Comparison of ENCODE assay signal across 8 mouse cellular contexts in the genomic region with DNA sequence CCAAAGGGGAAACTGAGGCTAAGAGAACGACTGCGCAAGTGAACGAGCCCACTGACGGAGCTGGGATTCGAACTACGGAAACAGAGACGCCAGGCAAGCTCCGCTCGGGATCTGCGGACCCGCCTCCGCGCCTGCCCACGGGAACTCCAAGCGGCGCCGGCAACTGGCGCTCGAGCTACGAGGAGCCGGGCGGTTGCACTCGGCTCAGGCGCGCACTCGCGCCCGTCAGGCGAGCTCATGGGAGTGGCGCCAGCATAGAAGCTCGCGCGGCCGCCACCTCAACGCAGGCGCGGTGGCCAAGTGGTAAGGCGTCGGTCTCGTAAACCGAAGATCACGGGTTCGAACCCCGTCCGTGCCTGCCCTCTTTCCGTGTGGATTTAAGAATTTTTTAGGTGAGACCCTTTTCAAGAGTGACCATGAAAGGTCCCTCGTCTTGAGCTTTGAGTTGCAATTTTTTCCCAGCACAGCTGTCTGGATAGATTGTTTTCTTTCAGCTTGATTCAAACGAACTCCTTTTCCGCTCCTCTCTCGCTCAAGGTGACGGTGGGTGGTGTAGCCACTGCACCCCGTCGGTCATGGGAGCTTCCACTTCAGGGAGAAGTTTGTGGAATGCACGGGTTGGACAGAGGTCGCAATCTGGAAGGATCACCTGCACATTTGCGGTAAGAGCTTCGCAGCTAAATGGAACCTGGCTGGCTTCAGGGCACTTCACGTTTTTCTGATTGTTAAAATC.
DNase-seq lines count a peak whose midpoint lies in the region; ATAC-seq and TF ChIP-seq lines count a peak whose summit lies in the region.

No protein-coding gene starts in this region.

- TF ChIP-seq POLR2A in bone marrow, adult 2 months (IDR thresholded peaks at IDR 0.05; ENCODE audit: borderline replicate concordance, control insufficient read depth, low read depth, low read length), result no peak

- DNase-seq in A20 (ENCODE audit: low read depth, low spot score), result peak; percentile 97
- peak; percentile 97 for DNase-seq in embryonic facial prominence, embryonic 14.5 days (ENCODE audit: low spot score)
- DNase-seq in heart, adult 8-10 months (ENCODE audit: low spot score), result peak; percentile 95
- DNase-seq in kidney, adult 8-10 months, result peak; percentile 95 to 97
- peak; percentile 98 for DNase-seq in midbrain, embryonic 14.5 days
- DNase-seq in spleen, adult 12 weeks (ENCODE audit: low spot score), result peak; percentile 94

- H3K36me3 ChIP-seq in embryonic facial prominence, embryonic 14.5 days (ENCODE audit: control insufficient read depth, insufficient read depth, low read length), result no peaks in the 10 kb centered on the region
- no peaks in the 10 kb centered on the region for H3K36me3 ChIP-seq in limb, embryonic 12.5 days
- no peaks in the 10 kb centered on the region for H3K36me3 ChIP-seq in midbrain, embryonic 14.5 days (ENCODE audit: control insufficient read depth, insufficient read depth, low read length)

- no peaks in the 10 kb centered on the region for H3K9me3 ChIP-seq in embryonic facial prominence, embryonic 14.5 days (ENCODE audit: control insufficient read depth, low read length)
- H3K9me3 ChIP-seq in limb, embryonic 12.5 days, result no peaks in the 10 kb centered on the region
- H3K9me3 ChIP-seq in midbrain, embryonic 14.5 days (ENCODE audit: control insufficient read depth, low read length), result no peaks in the 10 kb centered on the region

- 0 out of 2 replicates have a peak overlapping the region, but pooled peaks have one; percentile 12 for H3K27ac ChIP-seq in bone marrow, adult 2 months (ENCODE audit: control insufficient read depth, insufficient read depth, low read depth, low read length, poor library complexity)
- H3K27ac ChIP-seq in embryonic facial prominence, embryonic 14.5 days (replicated peaks; ENCODE audit: low read depth, low read length), result peak overlapping the region; percentile 82
- peak overlapping the region; percentile 86 for H3K27ac ChIP-seq in limb, embryonic 12.5 days
- peak overlapping the region; percentile 61 for H3K27ac ChIP-seq in midbrain, embryonic 14.5 days (replicated peaks; ENCODE audit: low read depth, low read length)

- under 1% methylated on average over 58 of the region's 58 CpGs for WGBS in bone marrow, adult 2 months
- WGBS in embryonic facial prominence, embryonic 14.5 days, result under 1% methylated on average over 47 of the region's 58 CpGs
- under 1% methylated on average over 58 of the region's 58 CpGs for WGBS in limb, embryonic 12.5 days
- under 1% methylated on average over 58 of the region's 58 CpGs for WGBS in midbrain, embryonic 14.5 days

- no peak for TF ChIP-seq CTCF in bone marrow, adult 2 months (IDR thresholded peaks at IDR 0.05; ENCODE audit: control insufficient read depth, insufficient read depth, low read length)

- peak; percentile 96 for ATAC-seq in embryonic facial prominence, embryonic 14.5 days (ENCODE audit: low read depth)
- peak; percentile 92 for ATAC-seq in limb, embryonic 12.5 days (ENCODE audit: insufficient number of reproducible peaks, insufficient read depth, low FRiP score, low TSS enrichment, low read depth)
- ATAC-seq in midbrain, embryonic 14.5 days (ENCODE audit: low FRiP score, low TSS enrichment), result peak; percentile 93

- no peaks in the 10 kb centered on the region for H3K4me1 ChIP-seq in bone marrow, adult 2 months (ENCODE audit: control insufficient read depth, insufficient read depth, low read length)
- H3K4me1 ChIP-seq in embryonic facial prominence, embryonic 14.5 days (ENCODE audit: control insufficient read depth, insufficient read depth, low read length), result no peaks in the 10 kb centered on the region
- H3K4me1 ChIP-seq in limb, embryonic 12.5 days (replicated peaks), result no peaks in the 10 kb centered on the region
- peaks cover 5% of the 10 kb centered on the region; the same call in 1 of the 2 replicates for H3K4me1 ChIP-seq in midbrain, embryonic 14.5 days (ENCODE audit: control insufficient read depth, insufficient read depth, low read length)

- H3K9ac ChIP-seq in embryonic facial prominence, embryonic 14.5 days (ENCODE audit: low read depth, low read length), result peak overlapping the region; percentile 64
- peak overlapping the region; percentile 57 for H3K9ac ChIP-seq in limb, embryonic 12.5 days (replicated peaks)
- peak overlapping the region; percentile 54 for H3K9ac ChIP-seq in midbrain, embryonic 14.5 days (replicated peaks; ENCODE audit: low read length)

- H3K4me2 ChIP-seq in embryonic facial prominence, embryonic 14.5 days (ENCODE audit: low read depth, low read length), result peak overlapping the region; percentile 75
- peak overlapping the region; percentile 70 for H3K4me2 ChIP-seq in limb, embryonic 12.5 days
- peak overlapping the region; percentile 78 for H3K4me2 ChIP-seq in midbrain, embryonic 14.5 days (ENCODE audit: low read length)

- no peaks in the 10 kb centered on the region for H3K27me3 ChIP-seq in embryonic facial prominence, embryonic 14.5 days (replicated peaks; ENCODE audit: control insufficient read depth, insufficient read depth, low read length)
- H3K27me3 ChIP-seq in limb, embryonic 12.5 days, result no peaks in the 10 kb centered on the region
- H3K27me3 ChIP-seq in midbrain, embryonic 14.5 days (ENCODE audit: control insufficient read depth, insufficient read depth, low read length), result no peaks in the 10 kb centered on the region

- H3K4me3 ChIP-seq in bone marrow, adult 2 months (replicated peaks; ENCODE audit: control insufficient read depth, low read depth, low read length), result peak overlapping the region; percentile 91
- peak overlapping the region; percentile 61 for H3K4me3 ChIP-seq in embryonic facial prominence, embryonic 14.5 days (ENCODE audit: low read depth, low read length)
- H3K4me3 ChIP-seq in limb, embryonic 12.5 days (replicated peaks), result peak overlapping the region; percentile 56
- peak overlapping the region; percentile 63 for H3K4me3 ChIP-seq in midbrain, embryonic 14.5 days (replicated peaks; ENCODE audit: low read depth, low read length)

Comparison
In these comparisons a context has a peak if more than half of its experiments do, and no peak if none do; other contexts are left out.
1. Peak in every context shown above with its lines: DNase-seq, ATAC-seq, H3K4me3 ChIP-seq and H3K27ac ChIP-seq.
2. H3K27ac ChIP-seq: peak in every context shown above with its lines; median percentile 86 in limb, embryonic 12.5 days; 82 in embryonic facial prominence, embryonic 14.5 days; 61 in midbrain, embryonic 14.5 days; 12 in bone marrow, adult 2 months.